Mouse (Mus musculus) CD4-positive, CD25-positive, alpha-beta regulatory T cell, adult 9 weeks (primary cell): ENCODE measurements around the gene Lrrc8a. TPM values are rescaled to one million over a fixed set of nuclear protein-coding genes. Genes with fewer than 3 reads are reported as not detected.

Experiments used
- polyA plus RNA-seq: library from polyadenylated mRNA; unstranded; fragments of 100-300 nt; shearing (Covaris generic); gene quantifications from one replicate; pipeline ENCODE4 v1.2.1, GENCODE M21; 2017

Gene Lrrc8a
- polyA plus RNA-seq, result 8.7 TPM

GRCm38 (mm10) chr2:30237199-30237880, at the start of gene Lrrc8a:
Gene Lrrc8a (plus strand): TSS chr2:30237715.

GRCm38 (mm10) chr2:30205629-30206357, 31.7 kb upstream of the Lrrc8a start, which contains the start of gene Kyat1:
Gene Kyat1 (minus strand): TSS chr2:30205847.

GRCm38 (mm10) chr2:30240267-30240666, 2.8 kb downstream of the Lrrc8a start, which contains the start of gene Gm28035:
Gene Gm28035 (plus strand): TSS chr2:30240567.

GRCm38 (mm10) chr2:30265767-30266253, 28.3 kb downstream of the Lrrc8a start, which contains the start of gene Phyhd1:
Gene Phyhd1 (plus strand): TSS chr2:30266203.

GRCm38 (mm10) chr2:30280743-30281142, 43.2 kb downstream of the Lrrc8a start, which contains the start of gene Gm28038:
Gene Gm28038 (plus strand): TSS chr2:30281043.

GRCm38 (mm10) chr2:30286192-30287026, 48.9 kb downstream of the Lrrc8a start, which contains the start of the genes Dolk and Nup188:
Gene Dolk (minus strand): TSS chr2:30286334.
Gene Nup188 (plus strand): TSS chr2:30286397.

Other genes with a start within 250 kb of the Lrrc8a start
- 1.1 TPM for gene Wdr34, start 188.8 kb upstream of the Lrrc8a start, polyA plus RNA-seq
- 121 TPM for gene Set, start 180.3 kb upstream of the Lrrc8a start, polyA plus RNA-seq
- 1.0 TPM for gene Pkn3, start 160.0 kb upstream of the Lrrc8a start, polyA plus RNA-seq
- gene Zdhhc12, start 144.1 kb upstream of the Lrrc8a start, polyA plus RNA-seq, result 30.9 TPM
- gene Zer1, start 113.1 kb upstream of the Lrrc8a start, polyA plus RNA-seq, result 26.8 TPM
- gene Tbc1d13, start 104.0 kb upstream of the Lrrc8a start, polyA plus RNA-seq, result 10.6 TPM
- 1.6 TPM for gene Endog, start 66.2 kb upstream of the Lrrc8a start, polyA plus RNA-seq
- 50.1 TPM for gene Spout1, start 59.3 kb upstream of the Lrrc8a start, polyA plus RNA-seq
- 14.6 TPM for gene Kyat1, start 31.9 kb upstream of the Lrrc8a start, polyA plus RNA-seq
- 0.52 TPM for gene Gm28035, start 2.9 kb downstream of the Lrrc8a start, polyA plus RNA-seq
- gene Phyhd1, start 28.5 kb downstream of the Lrrc8a start, polyA plus RNA-seq, result 5.2 TPM
- gene Gm28038, start 43.3 kb downstream of the Lrrc8a start, polyA plus RNA-seq, result not detected
- gene Dolk, start 48.6 kb downstream of the Lrrc8a start, polyA plus RNA-seq, result 22.4 TPM
- gene Nup188, start 48.7 kb downstream of the Lrrc8a start, polyA plus RNA-seq, result 32.5 TPM
- 125 TPM for gene Sh3glb2, start 121.6 kb downstream of the Lrrc8a start, polyA plus RNA-seq
- 16.6 TPM for gene Miga2, start 126.5 kb downstream of the Lrrc8a start, polyA plus RNA-seq
- gene Dolpp1, start 154.5 kb downstream of the Lrrc8a start, polyA plus RNA-seq, result 38.2 TPM
- 5.7 TPM for gene Crat, start 178.1 kb downstream of the Lrrc8a start, polyA plus RNA-seq
- gene Ptpa, start 178.3 kb downstream of the Lrrc8a start, polyA plus RNA-seq, result 103 TPM
- 0.20 TPM for gene Ier5l, start 236.5 kb downstream of the Lrrc8a start, polyA plus RNA-seq